Mouse (Mus musculus): ENCODE results near the gene Psmf1.
A peak's percentile ranks its signal among the peaks of the same experiment; 100 is the strongest.

Gene Psmf1

GRCm38 (mm10) chr2:151735422-151735821 lies 8.6 kb downstream of the Psmf1 start:
- DNase-seq (ENCODE audit: low spot score in 2 of 2) = no peak

DNA sequence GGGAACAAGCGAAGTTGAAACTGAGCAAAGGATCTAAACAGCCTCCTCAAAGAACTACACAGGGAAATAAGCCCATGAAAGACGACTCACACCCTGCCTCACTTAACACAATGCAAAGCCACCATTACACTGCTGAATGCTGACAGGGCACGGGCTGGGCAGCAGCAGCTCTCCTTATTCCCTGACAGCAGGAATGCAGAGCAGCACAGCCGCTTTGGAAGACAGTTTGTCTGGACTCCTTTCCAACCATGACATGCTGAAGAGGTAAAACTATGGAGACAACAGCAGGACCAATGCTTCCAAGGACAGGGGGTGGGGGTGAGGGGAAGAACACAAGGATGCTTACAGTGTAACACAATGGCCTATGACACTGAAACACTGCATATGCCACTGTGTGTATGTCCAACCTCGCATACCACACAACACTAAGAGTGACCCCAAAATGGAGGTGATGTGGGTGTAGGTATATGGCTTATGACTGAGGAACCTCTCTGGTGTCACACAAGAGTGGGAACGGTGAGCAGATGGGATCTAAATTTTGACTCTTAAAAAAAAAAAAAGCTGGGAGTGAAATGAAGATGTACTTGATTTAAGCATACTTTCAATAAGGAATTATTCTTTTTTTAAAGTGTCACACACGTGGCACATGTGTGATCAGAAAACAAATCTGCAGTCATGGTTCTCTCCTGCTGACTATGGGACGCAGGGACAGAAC lies 10.7 kb downstream of the Psmf1 start:
- DNase-seq (ENCODE audit: low spot score in 2 of 2) = no peak

- DNase-seq (ENCODE audit: low spot score in 2 of 2) = no peak
Observed at GRCm38 (mm10) chr2:151724094-151724493, 19.9 kb downstream of the Psmf1 start.

- DNase-seq (ENCODE audit: low spot score in 2 of 2) = no peak
Observed at GRCm38 (mm10) chr2:151716318-151717055, 27.5 kb downstream of the Psmf1 start.

- no peak for DNase-seq (ENCODE audit: low spot score in 2 of 2)
Observed at GRCm38 (mm10) chr2:151715526-151715925, 28.5 kb downstream of the Psmf1 start.

DNA sequence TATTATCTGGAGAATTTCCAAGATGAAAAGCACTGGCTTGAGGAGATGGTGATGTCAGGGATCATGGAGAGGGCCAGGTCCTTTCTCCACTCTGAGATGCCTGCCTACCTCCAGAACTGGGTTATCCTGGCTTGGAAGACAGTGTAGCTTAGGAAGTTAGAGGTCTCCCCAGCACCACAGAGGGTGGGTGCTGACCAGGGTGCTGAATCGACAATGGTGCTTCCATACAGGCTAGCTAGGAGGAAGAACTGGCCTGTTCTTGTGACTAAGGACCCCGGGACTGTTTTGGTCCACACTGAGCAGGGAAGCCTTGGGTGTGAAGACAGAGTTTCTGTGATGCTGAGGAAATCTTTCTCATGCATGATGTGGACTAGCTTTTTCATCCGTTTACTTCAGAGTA lies 31.3 kb downstream of the Psmf1 start:
- DNase-seq (ENCODE audit: low spot score in 2 of 2) = peak in 1 of 2 experiments; percentile 55

DNA sequence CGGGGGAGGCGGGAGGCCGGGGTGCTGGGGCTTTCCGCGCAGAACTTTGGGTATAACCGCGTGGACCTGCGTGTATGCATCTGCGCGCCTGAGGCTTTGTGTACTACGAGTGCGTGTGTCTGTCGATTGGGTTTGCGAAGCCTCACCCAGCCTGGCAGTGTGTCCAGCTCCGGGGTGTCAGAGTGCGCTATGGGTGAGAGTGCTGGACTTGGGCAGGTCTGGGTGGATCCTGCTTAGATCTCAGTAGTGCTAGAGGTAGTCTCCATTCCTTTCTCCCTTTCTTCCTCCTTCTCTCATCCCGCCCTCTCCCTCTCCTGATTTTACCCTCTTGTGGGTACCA lies 41.2 kb downstream of the Psmf1 start:
- DNase-seq (ENCODE audit: low spot score in 2 of 2) = no peak

DNA sequence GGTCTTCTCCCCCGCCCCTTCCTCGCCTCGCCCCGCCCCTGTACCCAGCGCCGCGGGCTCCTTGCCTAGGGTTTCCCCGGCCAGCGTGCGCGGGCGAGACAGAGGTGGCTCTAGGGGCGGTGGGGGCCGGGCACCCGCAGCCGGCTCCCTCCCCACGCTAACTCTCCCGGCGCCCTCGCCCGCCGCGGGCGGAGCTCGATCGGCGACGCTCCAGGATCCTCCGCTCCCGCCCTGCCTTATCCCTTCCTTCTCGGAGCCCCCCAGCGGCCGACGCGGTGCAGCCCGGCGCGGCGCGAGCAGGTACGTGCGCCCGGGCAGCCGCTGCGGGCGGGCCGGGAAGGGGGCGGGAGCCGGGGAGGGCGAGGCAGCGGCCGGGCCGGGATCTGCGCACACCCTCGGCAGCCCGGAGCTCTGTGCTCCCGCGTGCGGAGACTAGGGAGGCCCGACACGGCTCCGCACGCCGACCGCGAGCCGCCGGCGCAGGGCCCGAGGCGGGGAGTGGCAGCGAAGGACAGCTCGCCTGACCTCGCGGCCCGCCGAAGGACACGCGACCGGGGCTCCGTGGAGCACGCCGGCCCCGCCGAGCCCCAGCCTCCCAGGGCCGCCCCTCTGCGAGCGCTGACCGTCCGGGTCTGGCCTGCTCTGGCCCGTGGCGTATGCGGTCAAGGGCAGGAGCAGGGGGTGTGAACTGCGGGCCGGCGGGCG lies 41.7 kb downstream of the Psmf1 start:
- no peak for DNase-seq (ENCODE audit: low spot score in 2 of 2)

- no peak for DNase-seq (ENCODE audit: low spot score in 2 of 2)
Observed at GRCm38 (mm10) chr2:151701231-151702145, 42.5 kb downstream of the Psmf1 start, which contains the start of gene Tmem74b. TSS of gene Tmem74b (plus strand) at chr2:151702008.

DNA sequence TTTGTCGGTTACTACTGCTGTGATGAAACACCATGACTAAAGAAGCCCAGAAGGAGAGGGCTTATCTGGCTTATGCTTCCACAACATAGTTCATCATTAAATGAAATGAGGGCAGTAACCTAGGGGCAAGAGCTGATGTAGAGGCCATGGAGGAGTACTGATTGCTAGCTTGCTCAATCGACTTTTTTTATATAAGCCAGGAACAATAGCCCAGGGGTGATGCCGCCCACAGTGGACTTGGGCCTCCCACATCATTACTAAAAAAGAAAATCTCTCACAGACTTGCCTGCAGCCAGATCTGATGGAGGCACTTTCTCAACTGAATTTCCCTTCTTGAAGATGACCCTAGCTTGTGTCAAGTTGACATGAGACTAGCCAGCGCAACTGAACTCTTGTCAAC lies 61.0 kb downstream of the Psmf1 start:
- no peak for DNase-seq (ENCODE audit: low spot score in 2 of 2)

- no peak for DNase-seq (ENCODE audit: low spot score in 2 of 2)
Observed at GRCm38 (mm10) chr2:151682357-151682756, 61.6 kb downstream of the Psmf1 start.

DNA sequence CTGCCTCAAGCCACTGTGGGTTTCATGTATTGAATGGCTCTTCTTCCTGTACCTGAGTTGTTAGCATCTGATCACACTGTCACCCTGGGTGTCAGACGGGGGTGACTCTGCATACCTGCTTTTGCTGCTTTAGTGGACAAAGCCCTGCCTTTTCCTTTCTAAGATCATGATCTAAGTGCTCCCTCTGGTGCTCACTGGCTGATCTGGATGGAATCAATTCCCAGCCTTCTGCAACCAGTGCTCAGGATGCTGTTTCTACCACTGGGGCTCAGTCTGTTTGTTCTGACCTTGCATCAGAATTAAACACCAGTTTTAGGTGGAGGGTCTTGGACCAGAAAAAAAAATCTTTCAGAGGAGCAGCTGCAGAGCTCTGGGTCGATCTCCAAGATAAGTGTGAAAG lies 67.8 kb downstream of the Psmf1 start:
- no peak for DNase-seq (ENCODE audit: low spot score in 2 of 2)

DNA sequence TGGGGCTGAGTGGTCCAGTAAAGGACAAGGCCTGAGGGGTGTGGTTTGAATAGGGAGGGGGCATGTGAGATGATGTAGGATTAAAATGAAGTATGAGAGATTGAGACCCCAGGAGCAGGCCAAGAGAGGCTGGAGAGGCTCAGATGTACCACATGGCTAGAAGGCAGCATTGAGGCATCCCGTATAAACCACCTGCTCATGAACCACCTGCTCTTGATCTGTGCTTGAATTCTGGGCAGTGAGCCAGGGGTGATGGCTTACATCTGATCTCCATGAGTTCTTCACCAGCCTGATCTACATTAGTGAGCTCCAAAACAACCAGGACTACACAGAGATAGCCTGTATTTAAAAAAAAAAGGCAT lies 73.0 kb downstream of the Psmf1 start:
- DNase-seq (ENCODE audit: low spot score in 2 of 2) = no peak

DNA sequence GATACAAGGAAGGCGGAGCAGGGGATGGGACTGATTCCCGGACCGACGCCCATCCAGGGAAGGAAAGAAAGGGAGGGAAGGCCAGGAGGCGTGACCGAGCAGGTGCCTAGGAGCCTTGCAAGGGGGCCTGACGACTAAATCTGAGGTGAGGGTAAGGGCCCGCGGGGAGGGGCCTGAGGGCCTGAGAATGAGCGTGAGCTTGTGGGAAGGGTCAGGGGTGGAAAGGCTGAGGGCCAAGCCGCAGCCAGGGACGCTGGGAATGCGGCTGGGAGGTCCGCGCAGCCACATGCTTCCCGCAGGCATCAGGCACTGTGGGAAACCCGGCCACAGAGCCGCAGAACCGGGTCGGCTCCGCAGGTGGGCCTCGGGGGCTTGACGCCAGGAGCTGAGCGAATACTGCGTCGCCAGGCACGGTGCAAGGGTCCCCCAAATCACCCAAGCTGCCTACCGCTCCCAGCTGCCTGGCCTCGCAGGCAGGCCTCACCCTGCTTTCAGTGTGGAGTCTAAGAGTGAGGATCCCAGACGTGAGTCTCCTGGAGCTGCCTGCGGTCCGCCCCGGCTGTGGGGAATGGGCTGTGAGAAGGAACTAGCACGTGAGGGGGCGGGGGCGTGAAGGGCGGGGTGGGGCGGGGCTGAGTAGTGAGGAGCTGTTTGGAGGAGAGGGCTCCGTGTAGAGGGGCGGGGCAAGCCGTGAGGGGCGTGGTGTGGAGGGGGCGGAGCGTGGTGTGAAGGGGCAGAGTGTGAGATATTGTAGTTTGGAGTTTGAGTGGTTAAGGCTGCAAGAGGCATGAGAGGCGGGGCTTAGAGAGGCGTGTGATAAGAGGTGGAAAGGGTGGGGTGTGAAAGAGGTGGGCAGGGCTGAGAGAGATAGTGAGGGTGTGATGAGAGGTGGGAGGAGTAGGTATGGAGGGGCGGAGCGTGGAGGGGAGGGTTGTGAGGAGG lies 73.7 kb downstream of the Psmf1 start:
- peak in 1 of 2 experiments; percentile 19 for DNase-seq (ENCODE audit: low spot score in 2 of 2)

- no peak for DNase-seq (ENCODE audit: low spot score in 2 of 2)
Observed at GRCm38 (mm10) chr2:151668433-151668832, 75.6 kb downstream of the Psmf1 start, which contains the start of gene Rad21l. TSS of gene Rad21l (minus strand) at chr2:151668533.
